Mouse (Mus musculus): Measurements from ENCODE around the gene Tmtc3. TPM values are rescaled to one million over a fixed set of nuclear protein-coding genes. Genes with fewer than 3 reads are reported as not detected.
"Not testable (repeated sequence)": the region's sequence is repeated elsewhere in the genome, so short reads cannot be mapped to it uniquely, and the experiment has no call there.

Gene Tmtc3
- total and polyA plus RNA-seq, 3 experiments: not detected

GRCm38 (mm10) chr10:100427592-100427991 lies 59.6 kb downstream of the Tmtc3 start:
- in situ Hi-C loops (cut with MboI; ENCODE audit: low pct_ligation_motif_present, low pct_unique_long_range_greater_than_20kb, low sequenced_read_pairs): no loop called here

GRCm38 (mm10) chr10:100415566-100415965 lies 71.6 kb downstream of the Tmtc3 start:
- Histone ChIP-seq H3K4me2 (ENCODE audit: insufficient read depth, low read depth, poor library complexity, severe bottlenecking) (no peak overlapping the region), H3K9ac (ENCODE audit: insufficient read depth, low read depth) (no peak overlapping the region), H3K36me3 (replicated peaks in 1 of 2; ENCODE audit: control insufficient read depth in 1 of 2, insufficient read depth in 1 of 2, low read length in 1 of 2) (no peaks in the 10 kb centered on the region), H3K79me2 (replicated peaks; ENCODE audit: control insufficient read depth, extremely low read depth, insufficient read depth, poor library complexity, severe bottlenecking) (no peaks in the 10 kb centered on the region), H3K27me3 (replicated peaks) (no peaks in the 10 kb centered on the region), H3K9me3 (replicated peaks; ENCODE audit: low read length) (peaks cover 21% of the 10 kb centered on the region), H3K4me3 (replicated peaks in 1 of 3; ENCODE audit: low read depth in 2 of 3, low read length in 2 of 3, poor library complexity in 1 of 3) (no peak overlapping the region), H3K27ac (ENCODE audit: insufficient read depth, low read depth) (no peak overlapping the region), H3K4me1 (ENCODE audit: control insufficient read depth in 1 of 2, insufficient read depth in 2 of 2) (no peaks in the 10 kb centered on the region)
- TF ChIP-seq KAT2A (IDR thresholded peaks at IDR 0.05; ENCODE audit: insufficient replicate concordance, low read length) (no peak), NELFE (IDR thresholded peaks at IDR 0.05; ENCODE audit: low read depth, low read length) (no peak), BHLHE40 (IDR thresholded peaks at IDR 0.05; ENCODE audit: low read depth, low read length) (no peak), MAFK (IDR thresholded peaks at IDR 0.05; ENCODE audit: insufficient replicate concordance, low read length) (no peak), MAZ (IDR thresholded peaks at IDR 0.05; ENCODE audit: low read depth, low read length) (no peak), E2F4 (IDR thresholded peaks at IDR 0.05; ENCODE audit: insufficient replicate concordance, low read depth, low read length) (no peak), ZNF384 (IDR thresholded peaks at IDR 0.05; ENCODE audit: low read depth, low read length) (no peak), MYC (IDR thresholded peaks at IDR 0.05; ENCODE audit: low read depth, low read length) (no peak)
- dilution Hi-C loops (cut with MboI; ENCODE audit: extremely low pct_ligation_motif_present, extremely low pct_unique_long_range_greater_than_20kb, low sequenced_read_pairs): no loop called here
- in situ Hi-C loops (cut with MboI; ENCODE audit: low pct_ligation_motif_present, low pct_unique_long_range_greater_than_20kb, low sequenced_read_pairs): no loop called here
- no peak for DNase-seq (ENCODE audit: extremely low read depth)

More at GRCm38 (mm10) chr10:100427592-100427991, 59.6 kb downstream of the Tmtc3 start:
- no peaks in the 10 kb centered on the region for H3K79me2 ChIP-seq (replicated peaks; ENCODE audit: control insufficient read depth, extremely low read depth, insufficient read depth, poor library complexity, severe bottlenecking)
- H3K36me3 ChIP-seq (replicated peaks in 1 of 2; ENCODE audit: control insufficient read depth in 1 of 2, insufficient read depth in 1 of 2, low read length in 1 of 2): no peaks in the 10 kb centered on the region
- DNase-seq (ENCODE audit: extremely low read depth): no peak
- no peak overlapping the region for H3K4me3 ChIP-seq (replicated peaks in 1 of 3; ENCODE audit: low read depth in 2 of 3, low read length in 2 of 3, poor library complexity in 1 of 3)
- TF ChIP-seq ZKSCAN1 (IDR thresholded peaks at IDR 0.05; ENCODE audit: borderline replicate concordance, low read depth, low read length): no peak
- no peak for TF ChIP-seq E2F4 (IDR thresholded peaks at IDR 0.05; ENCODE audit: insufficient replicate concordance, low read depth, low read length)
- TF ChIP-seq GABPA (IDR thresholded peaks at IDR 0.05; ENCODE audit: insufficient replicate concordance, low read depth, low read length): no peak
- TF ChIP-seq NRF1 (IDR thresholded peaks at IDR 0.05; ENCODE audit: low read depth, low read length): no peak
- no peak for TF ChIP-seq RCOR1 (conservative IDR thresholded peaks at IDR 0.05; ENCODE audit: low read depth, low read length)
- TF ChIP-seq ZC3H11A (IDR thresholded peaks at IDR 0.05; ENCODE audit: low read depth, low read length): no peak
- TF ChIP-seq BHLHE40 (IDR thresholded peaks at IDR 0.05; ENCODE audit: low read depth, low read length): no peak
- TF ChIP-seq RAD21 (IDR thresholded peaks at IDR 0.05; ENCODE audit: low read depth, low read length): no peak
- TF ChIP-seq CTCF (conservative IDR thresholded peaks at IDR 0.05 in 1 of 2, IDR thresholded peaks at IDR 0.05 in 1 of 2; ENCODE audit: low read depth in 2 of 2, low read length in 2 of 2): no peak
- TF ChIP-seq PAX5 (IDR thresholded peaks at IDR 0.05; ENCODE audit: low read length): no peak
- TF ChIP-seq ZMIZ1 (IDR thresholded peaks at IDR 0.05; ENCODE audit: low read depth, low read length): no peak
- no peak for TF ChIP-seq TBP (conservative IDR thresholded peaks at IDR 0.05; ENCODE audit: low read depth, low read length)
- TF ChIP-seq MXI1 (IDR thresholded peaks at IDR 0.05; ENCODE audit: low read depth, low read length): no peak
- no peak for TF ChIP-seq MAX (IDR thresholded peaks at IDR 0.05; ENCODE audit: low read length)
- TF ChIP-seq POLR2A (IDR thresholded peaks at IDR 0.05; ENCODE audit: low read depth, low read length): no peak
- TF ChIP-seq SIN3A (IDR thresholded peaks at IDR 0.05; ENCODE audit: low read length): no peak
- TF ChIP-seq NELFE (IDR thresholded peaks at IDR 0.05; ENCODE audit: low read depth, low read length): no peak
- peaks cover 27% of the 10 kb centered on the region for H3K9me3 ChIP-seq (replicated peaks; ENCODE audit: low read length)
- H3K9ac ChIP-seq (ENCODE audit: insufficient read depth, low read depth): no peak overlapping the region
- dilution Hi-C loops (cut with MboI; ENCODE audit: extremely low pct_ligation_motif_present, extremely low pct_unique_long_range_greater_than_20kb, low sequenced_read_pairs): no loop called here
- no peak overlapping the region for H3K4me2 ChIP-seq (ENCODE audit: insufficient read depth, low read depth, poor library complexity, severe bottlenecking)
- no peaks in the 10 kb centered on the region for H3K4me1 ChIP-seq (ENCODE audit: control insufficient read depth in 1 of 2, insufficient read depth in 2 of 2)
- H3K27ac ChIP-seq (ENCODE audit: insufficient read depth, low read depth): no peak overlapping the region
- H3K27me3 ChIP-seq (replicated peaks): no peaks in the 10 kb centered on the region

- H3K4me1 ChIP-seq (ENCODE audit: control insufficient read depth in 1 of 2, insufficient read depth in 2 of 2); dilution Hi-C loops (cut with MboI; ENCODE audit: extremely low pct_ligation_motif_present, extremely low pct_unique_long_range_greater_than_20kb, low sequenced_read_pairs); H3K27ac ChIP-seq (ENCODE audit: insufficient read depth, low read depth); H3K4me3 ChIP-seq (replicated peaks in 1 of 3; ENCODE audit: low read depth in 2 of 3, low read length in 2 of 3, poor library complexity in 1 of 3); in situ Hi-C loops (cut with MboI; ENCODE audit: low pct_ligation_motif_present, low pct_unique_long_range_greater_than_20kb, low sequenced_read_pairs); H3K36me3 ChIP-seq (replicated peaks in 1 of 2; ENCODE audit: control insufficient read depth in 1 of 2, insufficient read depth in 1 of 2, low read length in 1 of 2); H3K79me2 ChIP-seq (replicated peaks; ENCODE audit: control insufficient read depth, extremely low read depth, insufficient read depth, poor library complexity, severe bottlenecking); DNase-seq (ENCODE audit: extremely low read depth); H3K4me2 ChIP-seq (ENCODE audit: insufficient read depth, low read depth, poor library complexity, severe bottlenecking); H3K27me3 ChIP-seq (replicated peaks); H3K9ac ChIP-seq (ENCODE audit: insufficient read depth, low read depth): not testable (repeated sequence)
- H3K9me3 ChIP-seq (replicated peaks; ENCODE audit: low read length): peaks cover 13% of the 10 kb centered on the region
Observed at GRCm38 (mm10) chr10:100402301-100402700, 84.8 kb downstream of the Tmtc3 start.

Data from CH12.LX (cell line).